Mouse (Mus musculus): Measurements from ENCODE around the gene Bcl9. TPM values are rescaled to one million over a fixed set of nuclear protein-coding genes. Genes with fewer than 3 reads are reported as not detected.
A peak's percentile ranks its signal among the peaks of the same experiment; 100 is the strongest.

The Bcl9 gene
- polyA plus RNA-seq, 1 experiment from 2014 or later = 21.2 TPM

GRCm38 (mm10) chr3:97226719-97227118 is 71.0 kb downstream of the Bcl9 start:
- no peaks in the 10 kb centered on the region for H3K27me3 ChIP-seq (replicated peaks; ENCODE audit: control insufficient read depth, insufficient read depth, low read length)
- H3K4me1 ChIP-seq (replicated peaks; ENCODE audit: control insufficient read depth, insufficient read depth, low read length) = no peaks in the 10 kb centered on the region
- H3K4me2 ChIP-seq (replicated peaks; ENCODE audit: low read depth) = peak overlapping the region; percentile 86
- no peak for TF ChIP-seq CTCF (IDR thresholded peaks at IDR 0.05; ENCODE audit: low read depth)
- no peaks in the 10 kb centered on the region for H3K9me3 ChIP-seq (ENCODE audit: control insufficient read depth)
- H3K9ac ChIP-seq (ENCODE audit: low read depth, low read length) = peak overlapping the region; percentile 87
- H3K27ac ChIP-seq (ENCODE audit: low read depth, low read length) = peak overlapping the region; percentile 89
- no peak for ATAC-seq
- WGBS = under 1% methylated on average over 18 of the region's 18 CpGs
- H3K4me3 ChIP-seq (ENCODE audit: low read depth, low read length) = peak overlapping the region; percentile 90
- peaks cover 5% of the 10 kb centered on the region; the same call in 1 of the 2 replicates for H3K36me3 ChIP-seq (ENCODE audit: control insufficient read depth, insufficient read depth)

- no peak for TF ChIP-seq CTCF (IDR thresholded peaks at IDR 0.05; ENCODE audit: low read depth)
- Histone ChIP-seq H3K4me1 (replicated peaks; ENCODE audit: control insufficient read depth, insufficient read depth, low read length) (no peaks in the 10 kb centered on the region), H3K4me3 (ENCODE audit: low read depth, low read length) (no peak overlapping the region), H3K9me3 (ENCODE audit: control insufficient read depth) (no peaks in the 10 kb centered on the region), H3K27me3 (replicated peaks; ENCODE audit: control insufficient read depth, insufficient read depth, low read length) (no peaks in the 10 kb centered on the region), H3K27ac (ENCODE audit: low read depth, low read length) (no peak overlapping the region), H3K36me3 (ENCODE audit: control insufficient read depth, insufficient read depth) (peaks cover 19% of the 10 kb centered on the region), H3K4me2 (replicated peaks; ENCODE audit: low read depth) (0 out of 2 replicates have a peak overlapping the region, but pooled peaks have one; percentile 9), H3K9ac (ENCODE audit: low read depth, low read length) (no peak overlapping the region)
- 44% methylated on average over 5 of the region's 5 CpGs for WGBS
- ATAC-seq = no peak
Observed at GRCm38 (mm10) chr3:97225231-97225630, 72.5 kb downstream of the Bcl9 start.

DNA sequence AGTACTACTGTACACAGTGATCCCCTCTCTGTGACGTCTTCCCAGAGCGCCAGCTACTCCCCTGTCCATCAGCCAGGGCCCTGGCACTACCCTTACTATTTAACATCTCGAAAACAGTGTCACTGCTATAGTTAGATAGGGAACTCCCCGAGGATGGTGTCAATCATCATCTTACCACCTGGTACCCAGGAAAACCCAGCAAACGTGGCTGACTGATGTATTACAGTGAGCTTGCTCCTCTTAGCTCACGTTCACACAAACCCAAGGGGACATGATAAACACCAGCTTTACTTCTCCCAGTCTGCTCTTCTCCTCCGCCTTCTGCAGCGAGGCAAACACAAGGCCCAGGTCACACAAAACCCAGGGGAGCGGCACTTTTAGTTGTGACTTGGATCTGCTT is 74.5 kb downstream of the Bcl9 start:
- WGBS = 85% methylated on average over 9 of the region's 9 CpGs
- no peaks in the 10 kb centered on the region for H3K9me3 ChIP-seq (ENCODE audit: control insufficient read depth)
- H3K4me1 ChIP-seq (replicated peaks; ENCODE audit: control insufficient read depth, insufficient read depth, low read length) = no peaks in the 10 kb centered on the region
- no peak overlapping the region for H3K4me3 ChIP-seq (ENCODE audit: low read depth, low read length)
- ATAC-seq = no peak
- H3K9ac ChIP-seq (ENCODE audit: low read depth, low read length) = no peak overlapping the region
- no peaks in the 10 kb centered on the region for H3K27me3 ChIP-seq (replicated peaks; ENCODE audit: control insufficient read depth, insufficient read depth, low read length)
- H3K4me2 ChIP-seq (replicated peaks; ENCODE audit: low read depth) = no peak overlapping the region
- TF ChIP-seq CTCF (IDR thresholded peaks at IDR 0.05; ENCODE audit: low read depth) = no peak
- peaks cover 31% of the 10 kb centered on the region for H3K36me3 ChIP-seq (ENCODE audit: control insufficient read depth, insufficient read depth)
- no peak overlapping the region for H3K27ac ChIP-seq (ENCODE audit: low read depth, low read length)

- peaks cover 66% of the 10 kb centered on the region for H3K36me3 ChIP-seq (ENCODE audit: control insufficient read depth, insufficient read depth)
- no peak overlapping the region for H3K27ac ChIP-seq (ENCODE audit: low read depth, low read length)
- H3K27me3 ChIP-seq (replicated peaks; ENCODE audit: control insufficient read depth, insufficient read depth, low read length) = no peaks in the 10 kb centered on the region
- H3K9ac ChIP-seq (ENCODE audit: low read depth, low read length) = no peak overlapping the region
- WGBS = 37% methylated on average over 3 of the region's 3 CpGs
- H3K4me2 ChIP-seq (replicated peaks; ENCODE audit: low read depth) = no peak overlapping the region
- no peak for ATAC-seq
- TF ChIP-seq CTCF (IDR thresholded peaks at IDR 0.05; ENCODE audit: low read depth) = no peak
- no peaks in the 10 kb centered on the region for H3K9me3 ChIP-seq (ENCODE audit: control insufficient read depth)
- H3K4me3 ChIP-seq (ENCODE audit: low read depth, low read length) = no peak overlapping the region
- H3K4me1 ChIP-seq (replicated peaks; ENCODE audit: control insufficient read depth, insufficient read depth, low read length) = no peaks in the 10 kb centered on the region; the same call in 1 of the 2 replicates
Observed at GRCm38 (mm10) chr3:97215526-97215925, 82.2 kb downstream of the Bcl9 start.

DNA sequence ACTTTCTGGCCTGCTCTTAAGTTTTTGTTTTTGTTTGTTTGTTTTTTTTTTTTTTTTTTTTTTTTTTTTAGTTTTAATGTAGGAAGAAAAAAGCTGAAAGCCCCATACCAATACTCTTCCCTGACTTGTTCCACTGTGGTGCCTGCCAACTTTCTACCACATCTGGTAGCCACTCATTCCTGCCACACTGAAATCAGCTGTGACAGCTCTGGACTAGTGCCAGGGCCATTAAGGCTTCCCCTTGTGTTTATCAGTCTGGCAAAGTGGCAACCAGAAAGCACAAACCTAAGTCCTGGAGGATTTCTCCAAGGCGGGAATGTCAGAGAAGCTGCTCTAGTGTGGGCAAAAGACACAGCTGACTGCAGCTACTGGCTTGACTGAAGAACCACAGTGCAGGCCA is 83.3 kb downstream of the Bcl9 start:
- Histone ChIP-seq H3K9me3 (ENCODE audit: control insufficient read depth) (no peaks in the 10 kb centered on the region), H3K27ac (ENCODE audit: low read depth, low read length) (no peak overlapping the region), H3K27me3 (replicated peaks; ENCODE audit: control insufficient read depth, insufficient read depth, low read length) (no peaks in the 10 kb centered on the region), H3K4me1 (replicated peaks; ENCODE audit: control insufficient read depth, insufficient read depth, low read length) (no peaks in the 10 kb centered on the region; the same call in 1 of the 2 replicates), H3K4me2 (replicated peaks; ENCODE audit: low read depth) (no peak overlapping the region), H3K36me3 (ENCODE audit: control insufficient read depth, insufficient read depth) (peaks cover 71% of the 10 kb centered on the region), H3K4me3 (ENCODE audit: low read depth, low read length) (no peak overlapping the region), H3K9ac (ENCODE audit: low read depth, low read length) (no peak overlapping the region)
- no peak for TF ChIP-seq CTCF (IDR thresholded peaks at IDR 0.05; ENCODE audit: low read depth)
- no peak for ATAC-seq
- 55% methylated on average over 1 of the region's 1 CpGs for WGBS

GRCm38 (mm10) chr3:97213871-97214270 is 83.8 kb downstream of the Bcl9 start:
- no peaks in the 10 kb centered on the region for H3K27me3 ChIP-seq (replicated peaks; ENCODE audit: control insufficient read depth, insufficient read depth, low read length)
- H3K36me3 ChIP-seq (ENCODE audit: control insufficient read depth, insufficient read depth) = peaks cover 72% of the 10 kb centered on the region
- H3K9ac ChIP-seq (ENCODE audit: low read depth, low read length) = no peak overlapping the region
- WGBS = 87% methylated on average over 10 of the region's 10 CpGs
- H3K4me1 ChIP-seq (replicated peaks; ENCODE audit: control insufficient read depth, insufficient read depth, low read length) = no peaks in the 10 kb centered on the region; the same call in 1 of the 2 replicates
- TF ChIP-seq CTCF (IDR thresholded peaks at IDR 0.05; ENCODE audit: low read depth) = no peak
- ATAC-seq = no peak
- H3K27ac ChIP-seq (ENCODE audit: low read depth, low read length) = no peak overlapping the region
- H3K4me3 ChIP-seq (ENCODE audit: low read depth, low read length) = no peak overlapping the region
- H3K4me2 ChIP-seq (replicated peaks; ENCODE audit: low read depth) = no peak overlapping the region
- no peaks in the 10 kb centered on the region for H3K9me3 ChIP-seq (ENCODE audit: control insufficient read depth)

DNA sequence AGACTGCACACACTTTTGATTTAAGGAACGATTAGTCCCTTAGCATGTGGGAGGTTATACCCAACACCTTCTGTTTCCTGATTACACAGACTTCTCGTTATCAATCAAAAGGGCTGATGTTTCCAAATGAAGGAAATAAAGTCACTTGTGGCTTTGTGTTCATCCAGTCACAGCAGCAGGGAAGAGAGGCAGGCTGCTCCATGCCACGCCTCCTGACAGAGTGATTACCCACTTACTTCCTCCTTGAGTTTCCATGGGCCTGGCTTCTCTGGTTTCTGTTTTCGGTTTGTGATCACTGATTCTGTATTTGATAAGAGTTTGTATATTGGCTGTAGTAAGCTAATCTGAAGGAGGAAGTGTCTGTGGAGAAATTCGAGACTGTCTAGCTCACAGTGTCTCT is 86.5 kb downstream of the Bcl9 start:
- Histone ChIP-seq H3K27ac (ENCODE audit: low read depth, low read length) (peak overlapping the region; percentile 22; the same call in 1 of the 2 replicates), H3K27me3 (replicated peaks; ENCODE audit: control insufficient read depth, insufficient read depth, low read length) (no peaks in the 10 kb centered on the region), H3K4me2 (replicated peaks; ENCODE audit: low read depth) (no peak overlapping the region), H3K36me3 (ENCODE audit: control insufficient read depth, insufficient read depth) (peaks cover 74% of the 10 kb centered on the region), H3K4me1 (replicated peaks; ENCODE audit: control insufficient read depth, insufficient read depth, low read length) (no peaks in the 10 kb centered on the region; the same call in 1 of the 2 replicates), H3K4me3 (ENCODE audit: low read depth, low read length) (no peak overlapping the region), H3K9me3 (ENCODE audit: control insufficient read depth) (no peaks in the 10 kb centered on the region), H3K9ac (ENCODE audit: low read depth, low read length) (no peak overlapping the region)
- 36% methylated on average over 5 of the region's 5 CpGs for WGBS
- peak; percentile 83 for ATAC-seq
- no peak for TF ChIP-seq CTCF (IDR thresholded peaks at IDR 0.05; ENCODE audit: low read depth)

Data from intestine, postnatal 0 days (tissue).